Mouse (Mus musculus): Measurements from ENCODE around the gene Arih1.

GRCm38 (mm10) chr9:59338411-59338810 lies 148.0 kb downstream of the Arih1 start:
- TF ChIP-seq CTCF (IDR thresholded peaks at IDR 0.05; ENCODE audit: control insufficient read depth, insufficient read depth, insufficient replicate concordance, low read depth, low read length) (no peak), POLR2A (IDR thresholded peaks at IDR 0.05; ENCODE audit: control insufficient read depth, low read depth, low read length) (no peak)
